Mouse (Mus musculus) hindbrain, embryonic 15.5 days (tissue): ENCODE measurements around the gene Cmah. TPM values are rescaled to one million over a fixed set of nuclear protein-coding genes. Genes with fewer than 3 reads are reported as not detected.
A peak's percentile ranks its signal among the peaks of the same experiment; 100 is the strongest.

Source experiments
- ATAC-seq: fragments of 200-750 bp; cut with Nextera tagmentation; 2 replicates; pipeline ENCODE4 v1.8.0; 2017; ENCODE audit warnings: low read depth, moderate number of reproducible peaks, moderate TSS enrichment; ENCODE audit not compliant: low FRiP score
- H3K27ac ChIP-seq: fragments of 300-500 bp; sonication (generic); replicated peaks from 2 replicates; pipeline ENCODE4 v1.5.1; 2015; ENCODE audit warnings: mild to moderate bottlenecking, inconsistent platforms
- H3K27me3 ChIP-seq: fragments of 300-500 bp; sonication (generic); 2 replicates; pipeline ENCODE4 v1.6.1; 2015; ENCODE audit warnings: control low read depth, inconsistent platforms
- H3K36me3 ChIP-seq: fragments of 300-500 bp; sonication (generic); 2 replicates; pipeline ENCODE4 v1.6.1; 2015; ENCODE audit warnings: control low read depth, inconsistent platforms
- H3K4me1 ChIP-seq: fragments of 300-500 bp; sonication (generic); replicated peaks from 2 replicates; pipeline ENCODE4 v1.6.1; 2015; ENCODE audit warnings: control low read depth, inconsistent platforms
- H3K4me2 ChIP-seq: fragments of 300-500 bp; sonication (generic); 2 replicates; pipeline ENCODE4 v1.6.1; 2015; ENCODE audit warnings: moderate library complexity, mild to moderate bottlenecking, inconsistent platforms
- H3K4me3 ChIP-seq: fragments of 300-500 bp; sonication (generic); 2 replicates; pipeline ENCODE4 v1.5.1; 2015; ENCODE audit warnings: mild to moderate bottlenecking, inconsistent platforms
- H3K9ac ChIP-seq: fragments of 300-500 bp; sonication (generic); 2 replicates; pipeline ENCODE4 v1.6.1; 2015; ENCODE audit warnings: inconsistent platforms
- H3K9me3 ChIP-seq: fragments of 300-500 bp; sonication (generic); 2 replicates; pipeline ENCODE4 v1.6.1; 2016; ENCODE audit warnings: control low read depth, inconsistent platforms
- WGBS: fragments of 180-500 bp; shearing (Covaris S2); methylation state at CpG from one replicate; pipeline ENCODE4 v1.1.7; 2015; 5-methylcytosine and 5-hydroxymethylcytosine counted together
- polyA plus RNA-seq: library from polyadenylated mRNA; unstranded; fragments of >200 nt; fragmentation: Nextera tagmentation; extraction: Ambion mirVana; gene quantifications from 2 replicates; pipeline ENCODE4 v1.2.1, GENCODE M21; 2015

Gene Cmah
- polyA plus RNA-seq, 1 experiment from 2014 or later = 0.18 TPM

DNA sequence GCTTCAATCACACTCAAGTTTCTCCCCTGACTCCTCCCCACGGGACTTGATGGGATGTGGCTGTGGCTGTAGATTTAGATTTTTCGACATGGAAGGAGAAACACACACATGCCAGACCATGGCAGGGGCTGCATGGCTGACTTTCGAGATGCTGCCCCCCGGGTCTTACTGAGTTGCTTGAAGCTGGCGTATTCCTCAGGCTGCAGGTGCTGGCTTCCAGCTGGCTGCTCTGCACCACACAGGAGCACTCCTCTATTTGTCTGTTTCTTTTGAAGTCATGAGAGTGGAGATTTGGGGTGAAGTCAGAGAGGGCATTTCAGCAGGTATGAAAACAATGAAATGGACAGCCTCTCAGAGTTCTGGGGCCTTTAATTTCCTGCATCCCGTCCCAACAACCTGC, 180.0 kb downstream of the Cmah start:
- H3K9ac ChIP-seq = no peak overlapping the region
- H3K27ac ChIP-seq = no peak overlapping the region
- H3K4me1 ChIP-seq = no peaks in the 10 kb centered on the region
- WGBS = 87% methylated on average over 6 of the region's 6 CpGs
- H3K4me2 ChIP-seq = no peak overlapping the region
- no peaks in the 10 kb centered on the region for H3K36me3 ChIP-seq
- no peak for ATAC-seq
- no peaks in the 10 kb centered on the region for H3K9me3 ChIP-seq
- H3K27me3 ChIP-seq = no peaks in the 10 kb centered on the region
- H3K4me3 ChIP-seq = no peak overlapping the region

DNA sequence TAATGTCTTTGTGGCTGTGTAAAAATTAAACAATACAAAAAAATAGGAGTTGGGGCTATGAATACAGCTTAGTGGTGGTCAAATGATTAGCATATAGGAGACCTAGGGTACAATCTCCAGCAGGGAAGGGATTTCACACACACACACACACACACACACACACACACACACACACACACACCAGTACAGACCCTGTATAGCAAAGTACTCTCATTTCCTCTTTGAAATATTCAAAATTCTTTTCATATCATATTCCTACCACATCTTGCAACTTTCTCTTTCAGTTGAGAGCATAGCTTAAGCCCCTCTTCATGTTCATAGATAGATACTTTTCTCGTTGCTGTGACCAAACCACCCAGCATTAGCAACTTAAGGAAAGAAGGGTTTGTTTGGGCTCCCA, 181.7 kb downstream of the Cmah start:
- Histone ChIP-seq H3K9me3 (no peaks in the 10 kb centered on the region), H3K4me2 (no peak overlapping the region), H3K36me3 (no peaks in the 10 kb centered on the region), H3K4me3 (no peak overlapping the region), H3K27ac (no peak overlapping the region), H3K4me1 (no peaks in the 10 kb centered on the region), H3K9ac (no peak overlapping the region), H3K27me3 (no peaks in the 10 kb centered on the region)
- WGBS = 71% methylated on average over 1 of the region's 1 CpGs
- no peak for ATAC-seq

DNA sequence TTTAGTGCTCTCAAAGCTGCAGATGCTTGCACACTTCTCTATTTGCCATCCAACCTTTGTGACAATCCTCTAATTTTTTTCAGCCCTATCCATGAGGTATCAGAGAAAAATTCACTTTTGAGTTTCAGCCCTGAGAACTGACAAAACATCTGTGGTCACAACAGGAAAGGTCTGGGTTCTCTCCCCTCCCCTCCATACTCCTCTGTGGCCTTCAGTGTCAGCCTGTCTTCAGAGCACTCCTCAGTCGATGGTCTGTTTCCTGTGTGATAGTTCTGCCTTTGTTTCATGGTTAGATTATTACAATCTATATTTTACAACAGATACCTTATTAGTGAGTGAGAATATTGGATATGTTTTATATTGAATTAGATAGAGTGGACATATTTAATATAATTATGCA, 184.2 kb downstream of the Cmah start:
- Histone ChIP-seq H3K9ac (no peak overlapping the region), H3K4me2 (no peak overlapping the region), H3K9me3 (no peaks in the 10 kb centered on the region), H3K4me3 (no peak overlapping the region), H3K27ac (no peak overlapping the region), H3K36me3 (no peaks in the 10 kb centered on the region), H3K4me1 (no peaks in the 10 kb centered on the region), H3K27me3 (no peaks in the 10 kb centered on the region)
- no peak for ATAC-seq
- 92% methylated on average over 1 of the region's 1 CpGs for WGBS

DNA sequence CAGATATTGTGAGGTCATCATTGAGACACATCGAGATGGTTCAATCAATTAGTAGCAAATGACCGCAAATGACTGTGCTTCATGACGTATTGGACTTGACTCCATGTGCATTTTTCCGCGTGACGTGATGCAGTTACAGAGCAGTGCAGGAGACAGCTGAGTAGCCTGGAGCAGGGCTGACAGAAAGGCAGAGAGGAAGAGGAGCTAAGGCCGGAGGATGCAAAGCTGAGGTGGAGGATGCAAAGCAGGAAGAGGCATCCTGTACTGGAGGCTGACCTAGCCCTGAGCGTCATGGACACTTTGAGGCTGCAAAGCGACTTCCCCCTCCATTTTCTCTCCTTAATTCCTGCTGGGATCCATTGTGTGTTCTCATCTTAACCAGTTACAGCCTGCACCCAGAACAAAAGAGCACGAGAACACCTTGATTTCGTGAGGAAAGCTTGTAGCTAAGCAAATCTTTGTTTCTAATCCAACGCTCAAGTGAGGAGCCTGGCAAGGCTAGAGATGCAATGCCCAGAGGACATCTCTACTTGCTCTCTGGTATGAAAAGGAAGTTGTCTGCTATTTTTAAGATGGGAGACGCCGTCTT, 184.8 kb downstream of the Cmah start:
- H3K4me1 ChIP-seq = no peaks in the 10 kb centered on the region
- no peak overlapping the region for H3K27ac ChIP-seq
- H3K9ac ChIP-seq = no peak overlapping the region
- no peaks in the 10 kb centered on the region for H3K36me3 ChIP-seq
- 77% methylated on average over 14 of the region's 14 CpGs for WGBS
- H3K4me3 ChIP-seq = no peak overlapping the region
- H3K9me3 ChIP-seq = no peaks in the 10 kb centered on the region
- no peak overlapping the region for H3K4me2 ChIP-seq
- no peak for ATAC-seq
- H3K27me3 ChIP-seq = no peaks in the 10 kb centered on the region

GRCm38 (mm10) chr13:24513717-24514116, 186.5 kb downstream of the Cmah start:
- WGBS = 84% methylated on average over 3 of the region's 3 CpGs
- no peaks in the 10 kb centered on the region for H3K36me3 ChIP-seq
- no peak overlapping the region for H3K27ac ChIP-seq
- no peak overlapping the region for H3K9ac ChIP-seq
- H3K4me2 ChIP-seq = no peak overlapping the region
- no peaks in the 10 kb centered on the region for H3K9me3 ChIP-seq
- no peak overlapping the region for H3K4me3 ChIP-seq
- H3K27me3 ChIP-seq = no peaks in the 10 kb centered on the region
- no peaks in the 10 kb centered on the region for H3K4me1 ChIP-seq
- no peak for ATAC-seq

DNA sequence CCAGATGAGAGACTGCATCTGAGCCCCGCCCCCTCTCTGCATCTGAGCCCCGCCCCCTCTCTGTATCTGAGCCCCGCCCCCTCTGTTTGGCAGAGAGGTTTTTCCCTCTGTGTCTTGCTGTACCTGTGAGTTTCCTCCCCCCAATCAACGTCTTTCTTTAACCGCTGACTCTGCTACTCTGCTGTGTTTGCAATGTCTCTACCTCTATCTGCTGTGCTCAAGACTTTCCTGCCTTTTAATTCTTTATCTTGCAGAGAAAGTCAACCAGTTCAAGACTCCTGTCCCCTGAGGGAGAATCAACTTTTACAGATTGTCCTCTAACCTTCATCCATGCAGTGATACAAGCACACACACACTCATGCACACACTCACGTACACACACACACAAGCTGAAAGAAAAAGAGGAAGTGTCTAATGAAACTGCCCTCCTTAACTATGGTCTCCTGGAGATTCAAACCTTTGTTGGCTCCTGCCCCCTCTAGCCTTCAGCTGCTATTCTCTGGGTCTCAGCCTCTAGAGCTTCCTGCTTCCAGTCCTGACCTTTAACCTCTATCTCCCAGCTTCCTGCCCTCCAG, 188.0 kb downstream of the Cmah start:
- Histone ChIP-seq H3K4me2 (no peak overlapping the region), H3K4me1 (0 out of 2 replicates have a peak, but pooled peaks cover 3% of the 10 kb centered on the region), H3K27ac (no peak overlapping the region), H3K4me3 (no peak overlapping the region), H3K36me3 (no peaks in the 10 kb centered on the region), H3K9me3 (no peaks in the 10 kb centered on the region), H3K9ac (no peak overlapping the region), H3K27me3 (no peaks in the 10 kb centered on the region)
- ATAC-seq = no peak
- WGBS = 53% methylated on average over 6 of the region's 6 CpGs

DNA sequence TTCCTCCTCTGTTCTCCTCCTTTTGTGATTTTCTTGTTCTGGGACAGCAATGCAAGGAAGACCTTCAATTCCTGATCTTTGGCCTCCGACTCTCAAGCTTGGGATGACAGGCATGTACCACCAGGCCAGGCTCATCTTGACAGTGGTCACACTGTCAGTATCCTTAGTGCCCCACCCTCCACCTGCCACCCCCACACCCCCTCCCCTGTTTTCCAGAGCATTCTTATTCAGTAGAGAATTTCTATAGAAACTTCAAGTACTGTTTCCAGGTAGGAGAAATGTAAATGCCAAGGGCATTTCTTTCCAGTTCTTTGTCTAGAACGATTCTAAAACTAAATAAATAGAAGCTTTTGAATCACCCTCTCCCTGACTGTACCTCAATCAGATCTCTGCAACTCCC, 190.6 kb downstream of the Cmah start:
- WGBS = 65% methylated on average over 2 of the region's 2 CpGs
- Histone ChIP-seq H3K27ac (no peak overlapping the region), H3K9ac (no peak overlapping the region), H3K4me1 (peaks cover 26% of the 10 kb centered on the region), H3K27me3 (no peaks in the 10 kb centered on the region), H3K4me3 (no peak overlapping the region), H3K36me3 (no peaks in the 10 kb centered on the region), H3K9me3 (no peaks in the 10 kb centered on the region), H3K4me2 (no peak overlapping the region)
- ATAC-seq = no peak

DNA sequence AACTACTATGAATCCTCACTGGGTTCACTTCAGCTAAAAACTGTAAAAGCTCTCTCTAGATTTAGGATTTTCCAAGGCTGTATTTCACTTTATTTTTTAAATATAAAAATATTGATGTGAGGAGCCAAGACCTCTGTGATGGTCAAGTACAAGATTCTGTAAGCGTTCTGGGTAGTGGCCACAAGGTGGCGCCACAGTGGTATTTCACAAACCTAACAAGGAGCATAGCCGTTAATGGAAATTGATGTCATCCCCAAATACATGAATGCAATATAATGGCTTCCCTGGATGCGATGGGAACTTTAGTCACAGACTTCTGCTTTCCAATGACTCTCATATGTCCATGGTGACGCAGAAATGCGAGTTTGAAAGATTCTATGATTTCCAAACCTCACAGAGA, 191.7 kb downstream of the Cmah start:
- H3K36me3 ChIP-seq = no peaks in the 10 kb centered on the region
- no peaks in the 10 kb centered on the region for H3K9me3 ChIP-seq
- H3K4me2 ChIP-seq = no peak overlapping the region
- no peak overlapping the region for H3K4me3 ChIP-seq
- H3K27me3 ChIP-seq = no peaks in the 10 kb centered on the region
- no peak for ATAC-seq
- H3K9ac ChIP-seq = no peak overlapping the region
- WGBS = 32% methylated on average over 6 of the region's 6 CpGs
- no peak overlapping the region for H3K27ac ChIP-seq
- peaks cover 26% of the 10 kb centered on the region for H3K4me1 ChIP-seq

- no peaks in the 10 kb centered on the region for H3K36me3 ChIP-seq
- ATAC-seq = no peak
- peaks cover 26% of the 10 kb centered on the region for H3K4me1 ChIP-seq
- H3K9me3 ChIP-seq = no peaks in the 10 kb centered on the region
- H3K27ac ChIP-seq = no peak overlapping the region
- no peak overlapping the region for H3K4me3 ChIP-seq
- no peaks in the 10 kb centered on the region for H3K27me3 ChIP-seq
- no peak overlapping the region for H3K9ac ChIP-seq
- 80% methylated on average over 14 of the region's 14 CpGs for WGBS
- H3K4me2 ChIP-seq = no peak overlapping the region
These were observed 192.9 kb downstream of the Cmah start for GRCm38 (mm10) chr13:24519976-24520647.

DNA sequence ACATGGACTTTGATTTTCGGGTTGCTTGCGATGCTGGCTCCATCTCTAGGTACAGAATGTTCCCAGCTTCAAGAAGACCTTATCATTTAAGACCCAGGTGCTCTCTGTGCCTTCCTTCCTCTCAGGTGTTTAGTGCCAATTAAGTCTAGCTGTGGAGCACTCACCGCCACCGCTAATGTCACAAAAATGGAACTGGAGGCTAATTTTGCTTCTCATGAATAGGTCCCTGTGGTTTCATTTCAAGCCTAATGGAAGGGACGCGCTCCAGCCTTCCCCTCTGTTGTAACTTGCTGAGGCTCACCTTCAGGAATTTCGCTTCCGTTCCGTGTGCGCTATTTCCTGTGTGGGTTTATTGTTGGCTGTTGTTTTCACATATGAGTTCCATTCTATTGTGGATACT, 193.6 kb downstream of the Cmah start:
- 71% methylated on average over 10 of the region's 10 CpGs for WGBS
- no peak for ATAC-seq
- no peaks in the 10 kb centered on the region for H3K9me3 ChIP-seq
- H3K27me3 ChIP-seq = no peaks in the 10 kb centered on the region
- no peak overlapping the region for H3K27ac ChIP-seq
- no peaks in the 10 kb centered on the region for H3K36me3 ChIP-seq
- H3K4me1 ChIP-seq = peaks cover 29% of the 10 kb centered on the region
- H3K9ac ChIP-seq = no peak overlapping the region
- H3K4me2 ChIP-seq = no peak overlapping the region
- H3K4me3 ChIP-seq = no peak overlapping the region

GRCm38 (mm10) chr13:24521446-24522342, 194.5 kb downstream of the Cmah start:
- H3K4me1 ChIP-seq = peaks cover 29% of the 10 kb centered on the region
- H3K9me3 ChIP-seq = no peaks in the 10 kb centered on the region
- no peaks in the 10 kb centered on the region for H3K27me3 ChIP-seq
- H3K36me3 ChIP-seq = no peaks in the 10 kb centered on the region
- H3K27ac ChIP-seq = peak overlapping the region; percentile 63
- peak; percentile 80 for ATAC-seq
- peak overlapping the region; percentile 47 for H3K4me2 ChIP-seq
- 0 out of 2 replicates have a peak overlapping the region, but pooled peaks have one; percentile 14 for H3K4me3 ChIP-seq
- WGBS = 26% methylated on average over 18 of the region's 18 CpGs
- H3K9ac ChIP-seq = peak overlapping the region; percentile 4; the same call in 1 of the 2 replicates

DNA sequence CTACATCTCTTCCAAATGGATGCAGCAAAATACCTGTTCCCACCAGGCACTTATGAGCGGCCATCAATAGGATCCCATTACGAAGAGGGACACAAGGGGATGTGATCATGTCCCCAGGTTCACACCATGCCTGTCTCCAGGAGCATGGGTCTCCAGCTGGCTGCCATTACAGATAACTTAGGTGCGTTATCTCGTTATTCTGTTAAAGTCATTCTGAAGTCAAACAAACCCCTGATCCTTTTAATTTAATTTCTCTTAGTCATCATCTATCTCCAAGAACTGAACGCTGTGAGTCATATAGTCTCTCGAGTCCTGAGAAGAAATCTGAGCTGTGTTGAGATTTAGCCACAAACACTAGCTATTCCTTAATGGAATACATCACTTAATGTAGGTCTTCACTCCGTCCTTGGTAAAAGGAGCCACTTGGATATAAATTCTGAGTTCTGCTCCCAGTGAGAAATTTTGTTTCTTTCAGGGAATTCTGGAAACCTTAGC, 195.2 kb downstream of the Cmah start:
- Histone ChIP-seq H3K4me1 (peaks cover 29% of the 10 kb centered on the region), H3K4me2 (0 out of 2 replicates have a peak overlapping the region, but pooled peaks have one; percentile 6), H3K9ac (peak overlapping the region; percentile 4; the same call in 1 of the 2 replicates), H3K4me3 (no peak overlapping the region), H3K36me3 (no peaks in the 10 kb centered on the region), H3K27me3 (no peaks in the 10 kb centered on the region), H3K9me3 (no peaks in the 10 kb centered on the region), H3K27ac (no peak overlapping the region)
- 81% methylated on average over 7 of the region's 7 CpGs for WGBS
- no peak for ATAC-seq
